Mouse (Mus musculus): ENCODE measurements around the gene Rufy2.

- no peak for TF ChIP-seq CTCF (IDR thresholded peaks at IDR 0.05; ENCODE audit: low read depth)
- no peak for TF ChIP-seq EP300 (IDR thresholded peaks at IDR 0.05; ENCODE audit: low read depth)
Measured at GRCm38 (mm10) chr10:63063365-63063764, 83.3 kb downstream of the Rufy2 start.
